Mouse (Mus musculus): ENCODE measurements around the gene Whrn.
A peak's percentile ranks its signal among the peaks of the same experiment; 100 is the strongest.

Gene Whrn

DNA sequence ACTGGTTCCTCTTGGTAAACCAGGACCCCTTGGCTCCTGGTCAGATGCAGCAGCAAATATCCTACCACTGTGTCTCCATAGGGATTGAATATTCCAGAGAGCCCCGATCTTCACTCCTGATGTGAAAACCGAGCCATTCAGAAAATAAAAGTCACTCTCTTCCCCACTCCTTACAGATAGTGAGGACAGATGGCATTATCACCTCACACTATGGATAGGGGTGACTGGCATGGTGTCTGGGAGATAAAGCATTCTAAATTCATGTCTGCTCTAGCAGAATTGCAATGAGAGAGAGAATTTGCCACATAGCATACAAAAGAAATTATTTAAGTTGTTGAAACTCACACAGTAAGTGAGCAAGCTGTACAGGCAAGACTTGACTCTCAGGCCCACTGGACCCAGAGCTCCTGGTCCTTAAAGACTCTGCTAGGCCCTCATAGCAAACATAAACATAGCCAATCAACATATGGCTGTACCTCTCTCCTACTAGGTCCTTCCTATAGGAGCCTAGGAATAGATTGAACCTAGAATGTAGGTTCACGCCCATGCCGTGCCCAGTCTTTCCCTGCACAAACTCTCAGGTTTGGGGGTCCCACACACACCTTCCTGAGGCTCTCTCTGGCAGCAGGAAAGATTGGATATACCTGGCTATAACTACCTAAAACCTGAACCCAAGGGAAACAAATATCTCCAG, 113.0 kb downstream of the Whrn start:
- DNase-seq (ENCODE audit: low spot score in 2 of 2) = no peak

DNA sequence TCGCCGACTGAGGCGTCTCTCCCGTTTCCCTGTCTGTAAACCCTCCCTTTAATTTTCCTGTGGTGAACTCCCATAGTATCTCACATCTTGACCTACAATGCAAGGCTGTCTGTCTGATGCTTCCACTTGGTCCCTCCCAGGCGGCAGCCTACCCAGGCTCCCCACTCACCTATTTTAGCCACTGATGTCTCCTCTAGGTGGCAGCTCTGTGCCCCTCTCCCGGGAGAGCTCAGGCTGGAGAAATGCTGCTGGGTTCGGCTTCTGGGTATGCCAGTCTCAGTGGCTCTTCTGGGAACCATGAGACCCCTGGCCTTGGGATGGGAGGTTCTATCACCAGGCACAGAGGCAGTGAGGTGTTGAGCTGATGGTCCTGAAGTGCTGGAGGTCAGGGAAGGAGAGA, 118.3 kb downstream of the Whrn start:
- no peak for DNase-seq (ENCODE audit: low spot score in 2 of 2)

DNA sequence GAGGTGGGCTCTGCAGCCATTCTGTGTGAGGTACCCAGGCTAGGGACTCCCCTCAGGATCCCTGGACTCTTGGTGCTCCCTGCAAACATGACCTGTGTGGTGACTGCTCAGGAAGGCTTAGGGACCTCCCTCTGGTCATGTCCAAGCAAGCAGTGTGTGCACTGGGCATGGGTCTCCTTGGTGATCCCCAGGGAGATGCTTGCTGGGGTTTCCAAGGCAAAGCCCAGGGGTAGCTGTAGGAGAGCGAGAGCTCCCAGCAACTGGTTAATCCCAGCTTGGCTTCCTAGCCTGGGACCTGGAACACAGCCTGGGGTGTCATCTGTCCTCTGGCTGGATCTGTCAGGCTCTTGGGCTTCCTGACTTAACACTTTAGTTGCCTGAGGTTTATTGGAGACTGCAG, 120.4 kb downstream of the Whrn start:
- DNase-seq (ENCODE audit: low spot score in 2 of 2) = no peak

DNA sequence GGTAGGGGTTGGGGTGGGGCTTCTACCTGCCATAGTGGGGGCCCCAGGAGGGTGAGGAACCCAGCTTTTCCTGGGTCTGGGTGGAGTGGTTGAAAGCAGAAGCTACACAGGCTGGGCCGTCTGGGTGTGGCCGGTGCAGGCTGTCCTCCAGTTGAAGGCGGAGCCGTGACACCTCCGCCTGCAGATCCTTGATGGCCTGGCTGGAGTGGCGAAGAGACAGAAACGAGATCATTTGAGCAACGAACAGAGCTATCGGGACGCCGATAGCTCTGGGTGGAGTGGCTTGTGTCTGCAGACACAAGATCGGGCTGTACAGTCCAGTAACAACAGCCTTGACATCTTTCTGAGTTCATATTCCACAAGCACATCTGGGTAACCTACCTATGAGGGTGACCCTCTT, 121.5 kb downstream of the Whrn start:
- no peak for DNase-seq (ENCODE audit: low spot score in 2 of 2)

GRCm38 (mm10) chr4:63373404-63373803, 122.4 kb downstream of the Whrn start:
- no peak for DNase-seq (ENCODE audit: low spot score in 2 of 2)

DNA sequence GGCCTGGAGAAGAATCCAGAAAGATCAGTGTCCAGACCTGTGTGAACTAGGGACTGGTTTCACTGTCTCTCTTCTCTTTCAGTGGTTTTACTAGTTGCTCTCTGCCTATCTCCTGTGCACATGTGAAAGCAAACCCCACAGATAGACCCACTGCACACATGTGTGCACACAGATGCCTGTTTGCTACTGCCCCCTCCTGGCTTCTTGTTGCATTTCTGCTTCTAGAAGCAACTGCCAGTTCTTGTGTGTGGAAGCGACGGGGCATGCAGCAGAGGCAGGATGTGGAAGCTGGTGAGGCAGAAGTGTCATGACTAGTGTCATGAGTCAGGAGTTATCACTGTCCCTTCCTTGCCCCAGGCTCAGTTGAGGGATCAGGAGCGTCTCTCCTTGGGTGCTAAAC, 123.9 kb downstream of the Whrn start:
- DNase-seq (ENCODE audit: low spot score in 2 of 2) = peak in 1 of 2 experiments; percentile 21

DNA sequence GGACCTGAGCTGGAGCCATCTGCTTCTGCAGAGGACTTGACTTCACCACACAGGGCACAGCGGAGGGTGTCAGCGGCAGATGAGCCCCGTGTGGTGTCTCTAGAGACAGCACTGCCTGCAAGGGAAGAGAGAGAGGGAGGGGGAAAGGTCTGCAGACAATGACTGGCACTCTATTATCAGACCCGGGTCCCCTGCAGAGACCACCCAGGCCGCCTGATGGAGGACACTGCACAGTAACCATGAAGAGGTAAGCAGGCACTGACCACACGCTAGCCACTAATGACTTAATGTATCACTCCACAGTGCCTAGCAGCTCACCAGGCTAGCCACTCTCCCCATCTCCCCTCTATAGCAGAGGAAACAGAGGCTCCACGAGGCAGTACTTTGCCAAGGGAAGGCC, 124.9 kb downstream of the Whrn start:
- no peak for DNase-seq (ENCODE audit: low spot score in 2 of 2)

DNA sequence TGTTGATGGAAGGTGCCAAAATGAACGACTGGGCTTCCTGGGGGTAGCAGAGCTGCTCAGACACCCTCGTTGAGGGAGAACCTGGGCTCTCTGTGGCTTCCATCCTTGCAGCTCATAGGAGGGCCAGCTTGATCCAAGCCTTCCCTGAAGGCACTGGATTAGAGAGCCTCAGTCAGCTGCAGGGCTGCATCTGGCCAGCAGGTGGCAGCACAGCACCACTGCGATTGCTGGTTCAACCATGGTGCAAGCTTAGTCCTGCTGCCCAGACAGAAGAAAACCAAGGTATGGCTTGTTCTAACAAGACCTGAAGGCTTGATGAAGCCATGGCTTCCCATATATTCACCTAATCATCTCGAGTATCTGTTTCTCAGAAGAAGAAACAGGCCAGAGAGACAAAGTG, 127.2 kb downstream of the Whrn start:
- DNase-seq (ENCODE audit: low spot score in 2 of 2) = peak; percentile 65 to 85

Measured in heart, adult 9 months (tissue).